Mouse (Mus musculus): ENCODE results near the gene Pip4p1. TPM values are rescaled to one million over a fixed set of nuclear protein-coding genes. Genes with fewer than 3 reads are reported as not detected.
"Not testable (repeated sequence)": the region's sequence is repeated elsewhere in the genome, so short reads cannot be mapped to it uniquely, and the experiment has no call there.

Pip4p1 gene
- polyA plus RNA-seq, 1 experiment from 2014 or later, result 68.3 TPM

GRCm38 (mm10) chr14:50931493-50932020 lies 901 bp upstream of the Pip4p1 start:
- Histone ChIP-seq H3K9ac (replicated peaks) (peak overlapping the region; percentile 53), H3K4me2 (replicated peaks) (peak overlapping the region; percentile 70), H3K36me3 (peaks cover 30% of the 10 kb centered on the region), H3K9me3 (no peaks in the 10 kb centered on the region), H3K27me3 (no peaks in the 10 kb centered on the region), H3K4me3 (peak overlapping the region; percentile 96), H3K4me1 (peaks cover 23% of the 10 kb centered on the region), H3K27ac (replicated peaks) (peak overlapping the region; percentile 91)
- no peak; the same call in 1 of the 2 replicates for ATAC-seq (ENCODE audit: low FRiP score, low read depth)
- 12% methylated on average over 12 of the region's 12 CpGs for WGBS

DNA sequence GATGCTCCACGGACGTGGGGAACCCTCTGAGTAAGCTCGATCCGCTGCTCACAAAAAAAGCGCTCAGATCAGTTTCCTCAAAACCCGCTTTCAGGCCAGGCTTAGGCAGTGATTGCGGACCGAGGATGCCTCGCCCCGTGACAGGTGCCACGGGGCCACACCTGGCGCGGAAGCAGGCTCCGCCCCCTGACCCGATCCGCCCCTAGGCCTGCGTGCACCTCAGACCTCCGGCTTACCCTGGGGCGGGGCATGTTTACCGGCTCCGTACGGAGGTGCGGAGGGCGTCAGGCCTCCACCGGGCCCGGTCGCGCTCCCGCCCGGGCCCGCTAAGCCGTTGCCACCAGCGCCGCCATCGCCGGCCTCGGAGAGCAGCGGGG lies 291 bp downstream of the Pip4p1 start:
- ATAC-seq (ENCODE audit: low FRiP score, low read depth), result peak; percentile 46
- Histone ChIP-seq H3K4me3 (peak overlapping the region; percentile 96), H3K36me3 (peaks cover 36% of the 10 kb centered on the region), H3K9me3 (no peaks in the 10 kb centered on the region), H3K4me2 (replicated peaks) (peak overlapping the region; percentile 75), H3K27ac (replicated peaks) (peak overlapping the region; percentile 84), H3K9ac (replicated peaks) (peak overlapping the region; percentile 96), H3K4me1 (peaks cover 32% of the 10 kb centered on the region), H3K27me3 (no peaks in the 10 kb centered on the region)
- WGBS, result under 1% methylated on average over 38 of the region's 38 CpGs

DNA sequence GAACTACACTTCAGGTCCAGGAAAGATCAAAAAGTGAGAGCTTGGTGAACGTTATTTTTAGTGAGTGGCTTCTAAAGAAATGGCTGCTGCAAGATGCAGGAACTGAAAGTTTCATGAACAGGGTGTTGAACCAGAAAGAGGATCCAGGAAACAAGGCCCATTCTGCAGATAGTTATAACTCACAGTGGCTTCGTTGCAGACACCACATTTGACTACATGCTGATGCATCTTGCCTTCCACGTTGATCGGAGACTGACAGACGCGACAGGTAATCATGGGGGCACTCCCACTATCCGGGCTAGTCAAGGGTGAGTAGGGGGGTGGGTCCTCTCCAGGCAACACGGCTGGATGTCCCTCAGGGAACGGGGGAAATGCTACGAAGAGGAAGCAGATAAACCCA lies 705 bp downstream of the Pip4p1 start:
- Histone ChIP-seq H3K9me3 (no peaks in the 10 kb centered on the region), H3K9ac (replicated peaks) (peak overlapping the region; percentile 96), H3K36me3 (peaks cover 36% of the 10 kb centered on the region), H3K27ac (replicated peaks) (peak overlapping the region; percentile 84), H3K4me3 (peak overlapping the region; percentile 96), H3K4me2 (replicated peaks) (peak overlapping the region; percentile 75), H3K27me3 (no peaks in the 10 kb centered on the region), H3K4me1 (peaks cover 32% of the 10 kb centered on the region)
- 20% methylated on average over 10 of the region's 10 CpGs for WGBS
- no peak for ATAC-seq (ENCODE audit: low FRiP score, low read depth)

GRCm38 (mm10) chr14:50927366-50927765 lies 3.3 kb downstream of the Pip4p1 start:
- ATAC-seq (ENCODE audit: low FRiP score, low read depth), result no peak
- no peak overlapping the region for H3K4me2 ChIP-seq (replicated peaks)
- no peaks in the 10 kb centered on the region for H3K9me3 ChIP-seq
- WGBS, result 83% methylated on average over 3 of the region's 3 CpGs
- H3K27ac ChIP-seq (replicated peaks), result no peak overlapping the region
- H3K9ac ChIP-seq (replicated peaks), result no peak overlapping the region
- no peak overlapping the region for H3K4me3 ChIP-seq
- peaks cover 38% of the 10 kb centered on the region for H3K4me1 ChIP-seq
- peaks cover 36% of the 10 kb centered on the region for H3K36me3 ChIP-seq
- no peaks in the 10 kb centered on the region for H3K27me3 ChIP-seq

DNA sequence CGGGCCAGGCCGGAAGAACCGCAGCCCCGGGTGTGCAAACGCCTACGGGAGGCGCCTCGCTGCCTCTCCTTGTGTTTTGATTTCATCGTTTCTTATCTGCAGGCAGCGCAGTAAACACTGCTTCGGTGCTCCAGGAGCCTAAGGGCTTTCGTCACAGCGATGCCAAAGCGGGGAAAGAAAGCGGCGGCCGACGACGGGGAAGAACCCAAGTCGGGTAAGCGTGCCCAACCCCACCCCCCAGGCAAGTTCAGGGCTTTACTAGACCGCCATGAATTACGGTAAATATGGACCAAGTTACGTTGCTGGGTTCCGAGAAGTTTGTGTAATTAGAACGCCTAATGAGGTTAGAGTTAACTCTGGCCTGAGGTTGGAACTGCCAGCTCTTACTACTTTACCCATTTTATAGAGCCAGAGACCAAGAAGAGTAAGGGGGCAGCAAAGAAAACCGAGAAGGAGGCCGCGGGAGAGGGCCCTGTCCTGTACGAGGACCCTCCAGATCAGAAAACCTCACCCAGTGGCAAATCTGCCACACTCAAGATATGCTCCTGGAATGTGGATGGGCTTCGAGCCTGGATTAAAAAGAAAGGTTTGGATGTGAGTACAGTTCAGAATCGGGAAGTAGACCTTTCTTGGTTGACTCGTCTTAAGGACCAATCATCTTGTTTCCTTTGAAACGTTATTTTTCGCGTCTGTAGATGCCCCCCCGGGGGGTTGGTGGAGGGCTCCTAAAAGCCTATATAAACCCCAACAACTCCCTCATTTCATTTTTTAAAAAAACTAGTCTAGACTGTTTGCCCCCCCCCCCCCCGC lies 5.3 kb downstream of the Pip4p1 start:
- H3K9ac ChIP-seq (replicated peaks), result peak overlapping the region; percentile 91
- peak; percentile 2; the same call in 1 of the 2 replicates for ATAC-seq (ENCODE audit: low FRiP score, low read depth)
- H3K4me1 ChIP-seq, result peaks cover 31% of the 10 kb centered on the region
- H3K27me3 ChIP-seq, result no peaks in the 10 kb centered on the region
- H3K9me3 ChIP-seq, result no peaks in the 10 kb centered on the region
- H3K36me3 ChIP-seq, result peaks cover 36% of the 10 kb centered on the region
- WGBS, result 2% methylated on average over 38 of the region's 38 CpGs
- H3K4me3 ChIP-seq, result peak overlapping the region; percentile 87
- H3K27ac ChIP-seq (replicated peaks), result peak overlapping the region; percentile 91
- peak overlapping the region; percentile 62 for H3K4me2 ChIP-seq (replicated peaks)

DNA sequence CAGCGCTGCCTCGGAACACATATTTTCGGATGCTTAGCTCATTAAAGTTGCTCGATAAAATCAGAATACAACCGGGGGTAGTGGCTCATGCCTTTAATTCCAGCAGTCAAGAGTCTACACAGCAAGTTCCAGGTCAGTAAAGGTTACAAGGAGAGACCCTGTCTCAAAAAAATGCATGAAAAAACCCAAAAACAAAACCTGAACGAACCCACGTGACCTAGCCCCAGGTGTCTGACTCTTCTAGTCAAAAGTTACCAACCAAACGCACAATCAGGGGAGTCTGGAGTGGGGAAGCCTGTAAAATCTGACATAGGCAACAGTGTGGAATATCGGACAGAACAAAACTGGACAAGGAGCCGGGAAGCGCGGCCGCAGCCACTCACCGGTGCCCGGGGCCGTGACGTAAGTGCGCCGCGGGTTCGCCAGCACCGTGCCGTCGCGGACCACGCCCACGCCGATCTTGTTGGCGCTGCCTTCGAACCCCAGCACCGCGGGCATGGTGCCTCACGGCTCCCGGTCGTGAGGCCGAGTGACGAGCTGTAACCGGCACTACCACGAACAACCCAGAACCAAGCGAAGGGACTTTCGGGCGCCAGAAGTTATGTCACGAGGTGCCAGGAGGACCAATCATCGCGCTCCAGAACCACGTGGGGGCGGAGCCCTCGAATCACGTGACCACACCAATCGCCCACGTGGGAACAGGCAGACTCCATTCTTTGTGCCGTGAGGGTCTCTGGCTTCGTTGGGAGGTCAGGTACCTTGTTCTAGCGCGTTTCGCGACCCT lies 6.2 kb downstream of the Pip4p1 start, which contains the start of the genes Osgep and Apex1:
TSS of gene Osgep (minus strand) at position 613 of the 784 bp plus-strand sequence.
TSS of gene Apex1 (plus strand) at position 688 of the 784 bp plus-strand sequence.
- ATAC-seq (ENCODE audit: low FRiP score, low read depth), result peak; percentile 96

DNA sequence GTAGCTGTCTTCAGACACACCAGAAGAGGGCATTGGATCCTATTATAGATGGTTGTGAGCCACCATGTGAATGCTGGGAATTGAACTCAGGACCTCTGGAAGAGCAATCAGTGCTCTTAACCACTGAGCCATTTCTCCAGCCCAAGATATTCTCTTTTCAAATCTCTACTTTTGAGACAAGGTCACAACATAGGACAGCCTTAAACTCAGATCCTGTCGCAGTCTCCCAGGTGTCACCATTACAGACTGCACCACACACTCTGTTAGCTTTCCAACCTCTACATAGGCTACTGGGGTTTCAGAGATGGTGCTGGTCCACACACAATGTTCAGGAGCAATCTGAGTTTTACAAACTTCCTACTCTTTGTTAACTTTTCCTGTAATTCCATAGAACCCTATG lies 7.2 kb downstream of the Pip4p1 start:
- Histone ChIP-seq H3K36me3 (peaks cover 36% of the 10 kb centered on the region), H3K4me1 (peaks cover 18% of the 10 kb centered on the region), H3K4me2 (replicated peaks) (peak overlapping the region; percentile 62), H3K9ac (replicated peaks) (peak overlapping the region; percentile 91; the same call in 1 of the 2 replicates), H3K4me3 (peak overlapping the region; percentile 87)
- not testable (repeated sequence) for H3K27ac ChIP-seq (replicated peaks); H3K27me3 ChIP-seq; H3K9me3 ChIP-seq; ATAC-seq (ENCODE audit: low FRiP score, low read depth)
- 76% methylated on average over 1 of the region's 1 CpGs for WGBS

More for the DNA sequence above, 6.2 kb downstream of the Pip4p1 start, which contains the start of the genes Osgep and Apex1:
- no peaks in the 10 kb centered on the region for H3K9me3 ChIP-seq
- H3K9ac ChIP-seq (replicated peaks), result peak within 1 kb of the TSS; percentile 91
- no peaks in the 10 kb centered on the region for H3K27me3 ChIP-seq
- WGBS, result under 1% methylated on average over 56 of the region's 57 CpGs
- peaks cover 24% of the 10 kb centered on the region for H3K4me1 ChIP-seq
- peaks cover 39% of the 10 kb centered on the region for H3K36me3 ChIP-seq
- peak within 1 kb of the TSS; percentile 62 for H3K4me2 ChIP-seq (replicated peaks)
- H3K4me3 ChIP-seq, result peak within 1 kb of the TSS; percentile 87
- peak within 1 kb of the TSS; percentile 91 for H3K27ac ChIP-seq (replicated peaks)

- Histone ChIP-seq H3K4me2 (replicated peaks) (no peak overlapping the region), H3K9me3 (no peaks in the 10 kb centered on the region), H3K9ac (replicated peaks) (no peak overlapping the region), H3K27me3 (no peaks in the 10 kb centered on the region), H3K27ac (replicated peaks) (no peak overlapping the region), H3K4me3 (no peak overlapping the region), H3K4me1 (no peaks in the 10 kb centered on the region), H3K36me3 (peaks cover 59% of the 10 kb centered on the region)
- 46% methylated on average over 3 of the region's 3 CpGs for WGBS
- no peak for ATAC-seq (ENCODE audit: low FRiP score, low read depth)
These were observed 19.3 kb downstream of the Pip4p1 start for GRCm38 (mm10) chr14:50911356-50911755.

- ATAC-seq (ENCODE audit: low FRiP score, low read depth), result no peak
- 87% methylated on average over 4 of the region's 4 CpGs for WGBS
- Histone ChIP-seq H3K9ac (replicated peaks) (no peak overlapping the region), H3K9me3 (no peaks in the 10 kb centered on the region), H3K27me3 (no peaks in the 10 kb centered on the region), H3K4me1 (peaks cover 3% of the 10 kb centered on the region; the same call in 1 of the 2 replicates), H3K4me3 (no peak overlapping the region), H3K36me3 (peaks cover 29% of the 10 kb centered on the region), H3K4me2 (replicated peaks) (no peak overlapping the region), H3K27ac (replicated peaks) (no peak overlapping the region)
These were observed 22.5 kb downstream of the Pip4p1 start for GRCm38 (mm10) chr14:50908126-50908525.

- not testable (repeated sequence) for H3K4me3 ChIP-seq
These were observed 25.3 kb downstream of the Pip4p1 start for GRCm38 (mm10) chr14:50905327-50905726.

GRCm38 (mm10) chr14:50904828-50905129 lies 25.9 kb downstream of the Pip4p1 start:
- Histone ChIP-seq H3K36me3 (no peaks in the 10 kb centered on the region), H3K27me3 (no peaks in the 10 kb centered on the region), H3K4me3 (no peak overlapping the region), H3K4me1 (peaks cover 3% of the 10 kb centered on the region; the same call in 1 of the 2 replicates), H3K9ac (replicated peaks) (no peak overlapping the region), H3K27ac (replicated peaks) (no peak overlapping the region), H3K9me3 (no peaks in the 10 kb centered on the region), H3K4me2 (replicated peaks) (no peak overlapping the region)
- ATAC-seq (ENCODE audit: low FRiP score, low read depth), result no peak
- WGBS, result 81% methylated on average over 4 of the region's 4 CpGs

More at GRCm38 (mm10) chr14:50905327-50905726, 25.3 kb downstream of the Pip4p1 start:
- not testable (repeated sequence) for ATAC-seq (ENCODE audit: low FRiP score, low read depth); H3K36me3 ChIP-seq; H3K27me3 ChIP-seq; H3K9ac ChIP-seq (replicated peaks); H3K9me3 ChIP-seq; H3K4me1 ChIP-seq; H3K4me2 ChIP-seq (replicated peaks); H3K27ac ChIP-seq (replicated peaks)

Measured in midbrain, embryonic 12.5 days (tissue).